Mouse (Mus musculus): ENCODE data around the gene Vmn1r82. TPM values are rescaled to one million over a fixed set of nuclear protein-coding genes. Genes with fewer than 3 reads are reported as not detected.

The Vmn1r82 gene
- polyA plus RNA-seq (2012; rRNA removed): not detected in 2 replicates

GRCm38 (mm10) chr7:12300130-12300529 is at the start of gene Vmn1r82:
Gene Vmn1r82 (plus strand): TSS chr7:12300430.

GRCm38 (mm10) chr7:12268169-12268568 is 32.1 kb upstream of the Vmn1r82 start, which contains the start of gene Vmn1r81:
Gene Vmn1r81 (minus strand): TSS chr7:12268269.

GRCm38 (mm10) chr7:12329381-12329780 is 29.2 kb downstream of the Vmn1r82 start, which contains the start of gene Vmn1r83:
Gene Vmn1r83 (minus strand): TSS chr7:12329481.

Other genes with a start within 250 kb of the Vmn1r82 start
- not detected in 2 replicates for gene Vmn1r78, start 150.2 kb upstream of the Vmn1r82 start, polyA plus RNA-seq (2012; rRNA removed)
- gene Vmn1r79, start 129.2 kb upstream of the Vmn1r82 start, polyA plus RNA-seq (2012; rRNA removed): not detected in 2 replicates
- not detected in 2 replicates for gene Vmn1r80, start 111.1 kb upstream of the Vmn1r82 start, polyA plus RNA-seq (2012; rRNA removed)
- gene Vmn1r81, start 32.2 kb upstream of the Vmn1r82 start, polyA plus RNA-seq (2012; rRNA removed): not detected in 2 replicates
- not detected in 2 replicates for gene Vmn1r83, start 29.1 kb downstream of the Vmn1r82 start, polyA plus RNA-seq (2012; rRNA removed)
- gene Vmn1r84, start 68.8 kb downstream of the Vmn1r82 start, polyA plus RNA-seq (2012; rRNA removed): not detected in 2 replicates
- gene Zfp551, start 122.3 kb downstream of the Vmn1r82 start, polyA plus RNA-seq (2012; rRNA removed): 0.35 and 0.38 TPM in 2 replicates
- 1.5 TPM in 2 replicates for gene Zfp606, start 177.9 kb downstream of the Vmn1r82 start, polyA plus RNA-seq (2012; rRNA removed)
- gene 2900092C05Rik, start 212.1 kb downstream of the Vmn1r82 start, polyA plus RNA-seq (2012; rRNA removed): not detected in 2 replicates

Data from liver, embryonic 14 days (tissue).